Mouse (Mus musculus) limb, embryonic 12.5 days (tissue): ENCODE results near the gene Sergef. TPM values are rescaled to one million over a fixed set of nuclear protein-coding genes. Genes with fewer than 3 reads are reported as not detected.

ENCODE experiments used
- polyA plus RNA-seq: library from polyadenylated mRNA; unstranded; fragments of >200 nt; fragmentation: Nextera tagmentation; extraction: Ambion mirVana; gene quantifications from 2 replicates; pipeline ENCODE4 v1.2.1, GENCODE M21; 2016

Sergef gene
- polyA plus RNA-seq, 1 experiment from 2014 or later, result 12.1 TPM

Other genes starting within 250 kb of the Sergef start
- gene Kcnc1, start 243.3 kb downstream of the Sergef start, polyA plus RNA-seq, result 0.03 and 0.14 TPM in 2 replicates
- gene Tph1, start 32.7 kb upstream of the Sergef start, polyA plus RNA-seq, result not detected in 2 replicates
- gene Saal1, start 70.9 kb upstream of the Sergef start, polyA plus RNA-seq, result 41.3 and 44.4 TPM in 2 replicates
- gene Saa3, start 75.9 kb upstream of the Sergef start, polyA plus RNA-seq, result 0.20 and 0.36 TPM in 2 replicates
- not detected in 2 replicates for gene Saa4, start 92.8 kb upstream of the Sergef start, polyA plus RNA-seq
- 0.35 and 0.49 TPM in 2 replicates for gene Saa1, start 103.2 kb upstream of the Sergef start, polyA plus RNA-seq
- gene Saa2, start 112.0 kb upstream of the Sergef start, polyA plus RNA-seq, result 0.61 and 2.3 TPM in 2 replicates
- 24.0 and 25.3 TPM in 2 replicates for gene Hps5, start 156.3 kb upstream of the Sergef start, polyA plus RNA-seq
- 51.3 TPM in 2 replicates for gene Gtf2h1, start 156.3 kb upstream of the Sergef start, polyA plus RNA-seq
- 1,576 and 1,625 TPM in 2 replicates for gene Ldha, start 201.7 kb upstream of the Sergef start, polyA plus RNA-seq
- gene Ldhc, start 221.4 kb upstream of the Sergef start, polyA plus RNA-seq, result 0.27 TPM in 1 of 2 replicates, not detected in the other